Mouse (Mus musculus) liver, adult (tissue): Measurements from ENCODE around the gene Ccnl2.
A peak's percentile ranks its signal among the peaks of the same experiment; 100 is the strongest.

Experiments used
- GATA4 ChIP-seq: IDR thresholded peaks from 2 replicates; pipeline ENCODE4 v1.6.1; 2014; ENCODE audit warnings: mild to moderate bottlenecking, low read length; ENCODE audit not compliant: insufficient replicate concordance

The Ccnl2 gene

DNA sequence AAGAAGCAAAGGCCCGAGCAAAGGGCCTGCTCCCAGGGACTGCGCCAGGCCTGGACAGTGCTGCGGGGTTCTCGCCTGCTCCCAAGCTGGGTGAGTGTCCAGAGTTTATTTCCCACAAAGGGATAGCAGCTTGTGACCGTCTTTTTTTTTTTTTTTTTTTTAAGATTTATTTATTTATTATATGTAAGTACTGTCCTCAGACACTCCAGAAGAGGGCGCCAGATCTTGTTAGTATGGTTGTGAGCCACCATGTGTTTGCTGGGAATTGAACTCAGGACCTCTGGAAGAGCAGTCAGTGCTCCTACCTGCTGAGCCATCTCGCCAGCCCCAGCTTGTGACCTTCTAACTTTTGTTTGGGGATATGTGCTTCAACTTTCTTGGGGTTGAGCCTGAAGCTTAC lies 8.7 kb downstream of the Ccnl2 start:
- TF ChIP-seq GATA4: no peak

DNA sequence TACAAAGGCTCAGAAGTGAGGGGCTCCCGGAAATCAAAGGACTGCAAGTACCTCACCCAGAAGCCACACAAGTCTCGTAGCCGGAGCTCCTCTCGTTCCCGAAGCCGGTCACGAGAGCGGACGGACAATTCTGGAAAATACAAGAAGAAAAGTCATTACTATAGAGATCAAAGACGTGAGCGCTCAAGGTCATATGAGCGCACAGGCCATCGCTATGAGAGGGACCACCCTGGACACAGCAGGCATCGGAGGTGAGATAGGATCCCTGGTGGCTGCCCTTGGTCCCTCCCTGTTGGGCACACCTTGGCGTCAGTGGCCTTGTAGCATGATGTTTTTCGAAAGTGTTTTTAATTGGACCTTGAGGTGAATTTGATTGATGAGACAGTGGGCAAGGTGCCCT lies 11.2 kb downstream of the Ccnl2 start:
- TF ChIP-seq GATA4: no peak

DNA sequence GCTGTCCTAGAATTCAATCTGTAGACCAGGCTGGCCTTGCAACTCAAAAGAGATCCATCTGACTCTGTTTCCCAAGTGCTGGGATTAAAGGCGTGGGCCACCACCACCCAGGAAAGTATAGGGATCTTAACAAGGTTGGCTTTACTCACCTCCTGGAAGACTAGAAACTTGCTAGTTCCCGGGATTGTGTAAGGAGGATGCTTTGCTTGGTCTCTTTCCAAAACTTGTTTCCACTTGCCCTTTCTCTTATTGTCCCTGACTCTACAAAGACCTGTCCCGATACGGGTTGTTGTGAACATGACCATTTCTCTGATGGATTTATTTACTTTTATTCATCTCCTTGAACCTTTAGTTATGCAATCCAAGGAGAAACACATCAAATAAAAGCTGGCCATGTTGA lies 17.6 kb downstream of the Ccnl2 start:
- TF ChIP-seq GATA4: no peak

DNA sequence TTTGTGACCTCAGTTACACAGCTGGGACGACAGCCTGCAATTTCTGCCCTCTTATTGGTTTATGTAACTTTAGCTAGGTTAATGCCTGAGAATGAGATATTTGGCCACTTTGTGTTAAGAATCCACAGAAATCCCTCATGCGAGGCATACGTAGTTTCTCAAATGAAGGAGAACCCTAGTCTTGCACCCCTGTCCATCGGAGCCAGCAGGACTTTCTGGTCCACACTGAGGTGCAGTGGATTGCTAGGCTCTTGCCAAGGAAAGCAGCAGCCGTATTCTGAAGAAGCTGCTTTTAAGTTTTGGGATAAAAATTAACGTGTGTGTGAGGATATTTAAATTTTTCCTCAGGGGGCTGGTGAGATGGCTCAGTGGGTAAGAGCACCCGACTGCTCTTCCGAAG lies 18.3 kb downstream of the Ccnl2 start:
- TF ChIP-seq GATA4: no peak

DNA sequence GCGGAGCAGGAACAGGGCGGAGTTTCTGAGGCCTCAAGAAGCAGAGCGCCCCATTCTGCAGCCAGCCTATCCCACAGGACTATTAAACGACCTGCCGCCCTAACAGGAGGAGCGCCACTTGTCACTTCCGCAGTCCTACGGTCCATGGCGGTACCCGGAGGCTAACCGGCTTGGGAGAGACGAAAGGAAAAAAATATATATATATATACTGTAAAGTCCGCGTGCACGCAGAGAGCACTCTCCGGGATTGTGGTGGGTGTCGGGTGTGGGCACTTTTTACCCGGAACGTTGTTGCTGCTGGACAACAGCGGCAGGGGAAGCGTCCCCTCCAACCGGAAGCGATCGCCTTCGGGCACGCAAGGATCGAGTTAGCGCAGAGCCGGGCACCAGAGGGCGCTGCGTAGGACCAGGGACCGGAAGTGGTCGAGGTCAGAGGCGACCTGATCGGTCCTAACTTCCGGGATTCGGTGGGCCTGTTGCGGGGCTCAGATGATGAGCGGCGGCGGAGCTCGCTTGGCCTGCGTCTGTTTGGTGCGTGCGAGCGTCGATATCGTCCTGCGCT lies 19.0 kb downstream of the Ccnl2 start, which contains the start of gene Aurkaip1:
Gene Aurkaip1 (plus strand): TSS at position 68 of the 562 bp plus-strand sequence.
- peak; percentile 44; the same call in 1 of the 2 replicates for TF ChIP-seq GATA4

DNA sequence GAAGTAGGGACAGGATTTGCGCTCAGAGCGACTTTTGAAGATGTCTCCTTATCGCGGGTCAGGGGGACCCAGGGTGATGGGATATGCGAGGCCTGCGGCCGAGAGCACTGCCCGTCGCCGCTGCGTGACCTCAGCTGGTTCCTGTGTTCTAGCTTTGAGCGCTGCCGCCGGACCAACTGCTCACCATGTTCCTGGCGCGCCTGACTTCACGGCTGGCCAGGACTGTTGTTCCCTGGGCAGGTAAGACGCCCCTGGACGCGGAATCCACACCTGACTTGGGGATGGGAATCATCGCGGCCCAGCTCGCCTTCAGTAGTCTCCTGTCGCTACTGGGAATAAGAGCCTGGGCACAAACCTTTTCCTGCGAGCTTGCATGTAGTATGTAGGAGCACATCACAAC lies 19.5 kb downstream of the Ccnl2 start:
- no peak for TF ChIP-seq GATA4

DNA sequence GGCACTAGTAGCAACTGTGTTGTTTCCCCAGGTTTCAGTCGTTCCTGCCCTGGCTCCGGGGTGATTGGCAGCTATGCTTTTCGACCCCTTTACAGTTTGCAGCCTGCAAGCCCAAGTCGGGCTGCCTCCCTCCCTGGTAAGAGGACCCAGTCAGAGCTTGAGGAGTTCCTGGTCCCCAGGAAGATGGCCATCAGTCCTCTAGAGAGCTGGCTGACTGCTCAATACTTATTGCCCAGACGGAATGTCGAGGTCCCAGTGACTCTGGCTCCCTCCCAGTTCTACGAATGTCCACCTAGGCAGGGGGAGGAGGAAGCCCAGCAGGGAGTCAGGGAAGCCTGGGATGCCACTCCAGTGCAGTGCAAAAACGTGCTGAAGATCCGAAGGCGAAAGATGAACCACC lies 20.0 kb downstream of the Ccnl2 start:
- TF ChIP-seq GATA4: no peak

DNA sequence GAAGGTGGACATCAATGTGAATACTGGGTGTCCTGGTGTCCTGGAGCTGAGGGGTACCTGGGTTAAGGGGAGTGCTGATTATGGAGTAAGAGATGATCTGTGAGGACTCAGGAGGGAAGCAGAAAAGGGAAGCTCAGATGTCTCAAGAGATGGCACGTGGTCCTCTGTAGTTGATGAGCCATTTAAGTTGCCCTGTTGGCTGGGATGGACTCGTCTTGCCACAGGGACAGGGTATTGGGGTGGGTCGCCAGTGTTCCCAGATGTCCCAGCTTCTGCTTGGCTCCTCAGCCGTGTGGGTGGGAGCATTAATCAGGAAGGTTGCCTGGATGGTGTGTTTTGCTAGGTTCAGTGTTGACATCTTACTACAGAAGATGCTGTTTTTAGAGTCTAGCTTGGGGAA lies 20.9 kb downstream of the Ccnl2 start:
- TF ChIP-seq GATA4: no peak

DNA sequence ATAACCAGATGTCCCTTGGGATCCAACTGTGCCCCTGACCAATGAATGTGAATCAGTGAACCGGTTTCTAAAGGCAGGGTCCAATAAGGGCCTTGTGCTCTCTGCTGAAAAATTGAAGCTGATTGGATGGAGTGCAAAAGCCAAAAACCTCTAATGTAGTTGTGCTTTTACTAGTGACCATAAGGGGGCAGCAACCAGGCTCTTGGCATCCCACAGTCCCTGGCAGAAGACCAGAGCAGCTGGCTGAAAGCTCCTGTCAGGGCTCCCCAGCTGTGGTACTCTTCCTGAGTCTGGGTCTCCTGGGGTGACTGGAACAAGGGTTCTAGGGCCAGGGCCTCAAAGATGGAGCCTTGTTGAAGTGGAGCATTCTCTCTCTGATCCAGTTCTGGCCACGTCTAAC lies 21.5 kb downstream of the Ccnl2 start:
- 0 out of 2 replicates have a peak, but pooled peaks have one; percentile 39 for TF ChIP-seq GATA4

DNA sequence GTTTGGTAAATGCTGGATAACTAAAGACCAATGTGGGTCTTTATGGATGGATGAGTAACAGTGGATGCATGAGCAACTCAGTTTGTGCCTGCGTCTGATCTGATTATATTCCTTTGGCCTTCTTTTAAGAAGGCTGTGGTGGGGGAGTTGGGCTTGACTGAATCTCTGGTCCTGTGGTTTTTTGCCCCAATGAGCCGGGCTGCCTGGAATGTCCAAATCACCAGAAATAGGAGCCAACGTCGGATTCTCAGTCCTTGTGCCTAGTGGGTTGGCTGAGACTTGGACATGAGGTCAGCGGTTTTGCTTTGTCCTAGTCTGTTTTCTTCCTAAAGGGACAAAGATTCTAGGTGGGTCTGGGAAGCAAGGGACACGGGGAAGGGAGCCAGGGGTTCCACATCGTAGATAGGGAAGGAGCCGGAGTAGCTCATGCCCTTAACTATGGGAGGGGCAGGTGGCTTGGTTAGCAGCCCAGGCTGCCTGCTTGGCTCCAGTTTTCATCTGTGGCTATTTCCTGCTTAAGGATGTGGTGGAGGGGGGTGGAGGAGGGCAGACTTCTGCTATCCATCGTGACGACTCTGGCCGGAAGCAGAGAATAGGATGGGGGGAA lies 25.2 kb downstream of the Ccnl2 start:
- peak; percentile 38; the same call in 1 of the 2 replicates for TF ChIP-seq GATA4

DNA sequence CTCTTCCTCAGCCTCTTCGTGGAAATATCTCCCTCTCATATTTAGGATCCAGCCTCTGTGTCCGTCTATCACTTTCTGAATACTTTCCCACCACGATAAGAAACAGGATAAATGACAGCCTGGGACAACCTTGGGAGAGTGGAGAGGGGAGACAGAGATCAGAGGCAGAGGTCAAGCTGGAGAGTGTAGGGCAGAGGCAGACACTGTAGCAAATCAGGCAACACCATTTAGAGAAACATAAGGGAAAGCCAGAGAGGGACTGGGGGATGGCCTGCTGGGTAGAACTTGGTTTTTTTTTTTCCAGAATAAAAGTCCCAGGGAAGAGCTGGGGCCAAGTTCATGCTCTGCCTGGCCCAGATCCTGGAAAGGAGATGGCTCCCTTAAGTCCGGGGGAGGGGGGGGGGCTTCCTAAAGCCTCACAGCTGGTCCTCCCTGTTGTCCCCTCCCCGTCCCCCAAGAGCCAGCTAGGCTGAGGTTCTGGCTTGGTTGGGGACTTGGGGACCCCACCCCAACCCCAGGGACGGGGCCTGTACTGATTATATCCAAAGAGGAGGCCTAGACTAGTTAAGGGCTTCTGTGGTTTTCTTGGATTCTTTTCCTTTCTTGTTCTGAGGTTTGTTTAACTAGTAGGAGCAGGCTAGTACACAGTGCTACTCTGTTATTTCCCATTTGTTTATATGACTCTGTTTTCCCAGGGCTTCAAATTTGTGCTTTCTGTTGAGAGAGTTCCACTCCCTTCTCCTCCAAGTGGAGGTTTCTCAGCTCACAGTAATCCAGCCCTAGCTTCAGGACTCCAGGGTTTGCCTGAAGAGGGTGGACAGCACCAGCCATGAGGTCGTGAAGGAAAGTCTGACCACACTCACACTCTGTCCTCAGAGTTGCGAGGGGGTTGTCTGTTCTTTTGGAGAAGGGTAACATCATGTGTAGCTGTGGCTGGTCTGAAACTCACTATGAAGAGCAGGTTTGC lies 26.2 kb downstream of the Ccnl2 start:
- TF ChIP-seq GATA4: no peak

DNA sequence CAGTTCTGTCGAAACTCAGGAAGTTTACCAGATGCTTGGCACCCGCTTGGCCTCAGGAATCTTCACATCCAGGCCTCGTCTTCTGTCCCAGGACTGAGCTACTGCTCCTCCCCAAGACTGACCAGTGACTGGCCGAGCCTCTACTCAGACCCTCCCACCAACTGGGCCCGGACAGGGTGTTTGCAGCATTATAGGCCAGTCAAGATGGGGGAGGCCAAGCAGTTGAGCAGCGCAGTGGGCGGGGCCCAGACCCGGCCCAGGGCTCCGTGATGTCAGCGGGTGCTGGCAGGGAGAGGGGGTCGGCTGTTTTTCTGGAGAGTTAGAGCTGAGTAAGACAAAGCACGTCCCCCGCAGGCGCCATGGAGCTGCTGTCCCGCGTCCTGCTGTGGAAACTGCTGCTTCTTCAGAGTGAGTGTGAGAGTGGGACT lies 27.2 kb downstream of the Ccnl2 start, which contains the start of gene Mxra8:
Gene Mxra8 (plus strand): TSS at position 198 of the 428 bp plus-strand sequence.
- TF ChIP-seq GATA4: peak; percentile 8; the same call in 1 of the 2 replicates

DNA sequence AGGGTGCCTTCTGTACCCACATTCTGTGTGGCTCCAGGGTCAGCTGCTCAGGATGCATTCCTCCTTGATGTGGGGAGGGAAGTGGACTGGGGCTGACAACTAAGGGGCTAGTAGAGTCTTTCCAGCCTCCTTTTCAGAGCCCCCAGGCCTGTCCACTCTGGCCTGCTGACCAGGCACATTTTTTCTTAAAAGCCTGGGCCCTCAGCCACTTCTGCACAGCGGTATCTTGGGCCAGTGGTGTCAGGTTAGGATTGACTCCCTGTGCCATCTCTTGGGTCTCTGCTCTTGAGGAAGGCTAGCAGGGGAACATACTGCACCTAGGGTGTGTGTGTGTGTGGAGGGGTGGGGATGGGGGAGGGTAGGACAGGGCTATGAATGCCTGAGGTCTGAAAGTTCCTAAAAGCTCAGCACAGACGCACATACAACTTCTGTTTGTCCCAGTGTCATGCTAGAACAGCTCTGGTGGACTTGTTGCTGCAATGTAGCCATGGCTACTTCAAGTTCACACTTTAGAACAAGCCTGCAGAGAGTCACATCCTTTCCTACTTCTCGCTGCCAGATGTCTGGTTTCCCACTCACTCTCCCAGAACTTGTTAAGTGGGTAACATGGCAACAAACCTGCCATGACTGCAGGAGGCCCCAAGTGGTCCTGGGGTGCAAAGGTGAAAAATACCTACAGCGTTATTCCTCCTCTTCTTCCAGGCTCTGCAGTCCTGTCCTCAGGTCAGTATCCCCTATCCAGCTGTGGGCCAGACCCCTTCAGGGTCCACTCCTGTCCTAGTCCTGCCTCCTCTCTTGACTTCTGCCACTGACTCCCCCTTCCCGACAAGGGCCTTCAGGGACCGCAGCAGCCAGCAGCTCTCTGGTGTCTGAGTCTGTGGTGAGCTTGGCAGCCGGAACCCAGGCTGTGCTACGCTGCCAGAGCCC lies 28.1 kb downstream of the Ccnl2 start:
- TF ChIP-seq GATA4: no peak

DNA sequence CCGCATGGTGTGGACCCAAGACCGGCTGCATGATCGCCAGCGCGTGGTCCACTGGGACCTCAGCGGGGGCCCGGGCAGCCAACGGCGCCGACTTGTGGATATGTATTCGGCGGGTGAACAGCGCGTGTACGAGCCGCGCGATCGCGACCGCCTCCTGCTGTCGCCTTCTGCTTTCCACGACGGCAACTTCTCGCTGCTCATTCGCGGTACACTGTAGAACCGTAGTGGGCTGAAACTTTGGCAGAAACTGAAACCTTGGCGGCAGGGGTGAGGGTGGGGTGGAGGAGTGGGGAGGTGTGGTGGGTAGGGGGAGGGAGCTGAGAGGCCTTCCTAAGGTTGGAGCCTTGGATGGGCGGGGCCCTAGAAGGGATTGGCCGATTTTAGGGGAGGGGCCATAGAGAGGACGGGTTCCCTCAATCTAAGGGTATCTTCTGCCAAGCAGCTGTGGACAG lies 28.7 kb downstream of the Ccnl2 start:
- TF ChIP-seq GATA4: no peak
